Mouse (Mus musculus): ENCODE data around the gene Ptpn1. TPM values are rescaled to one million over a fixed set of nuclear protein-coding genes. Genes with fewer than 3 reads are reported as not detected.

The Ptpn1 gene
- polyA plus RNA-seq, 1 experiment from 2014 or later, result 56.7 TPM

GRCm38 (mm10) chr2:167951301-167952211 lies 19.7 kb downstream of the Ptpn1 start:
- Histone ChIP-seq H3K27ac (ENCODE audit: low read length) (no peak overlapping the region), H3K9me3 (ENCODE audit: low read length) (no peaks in the 10 kb centered on the region), H3K4me1 (ENCODE audit: insufficient read depth, low read length) (peaks cover 26% of the 10 kb centered on the region), H3K36me3 (ENCODE audit: insufficient read depth, low read length) (no peaks in the 10 kb centered on the region), H3K4me2 (replicated peaks; ENCODE audit: low read depth, low read length) (no peak overlapping the region), H3K27me3 (ENCODE audit: insufficient read depth, low read length) (no peaks in the 10 kb centered on the region), H3K4me3 (ENCODE audit: low read length) (no peak overlapping the region), H3K9ac (replicated peaks; ENCODE audit: low read length) (no peak overlapping the region)
- 84% methylated on average over 13 of the region's 13 CpGs for WGBS
- no peak for ATAC-seq (ENCODE audit: low FRiP score, low TSS enrichment)

GRCm38 (mm10) chr2:167953819-167954218 lies 22.0 kb downstream of the Ptpn1 start:
- no peak for ATAC-seq (ENCODE audit: low FRiP score, low TSS enrichment)
- Histone ChIP-seq H3K4me3 (ENCODE audit: low read length) (no peak overlapping the region), H3K4me1 (ENCODE audit: insufficient read depth, low read length) (peaks cover 18% of the 10 kb centered on the region), H3K4me2 (replicated peaks; ENCODE audit: low read depth, low read length) (no peak overlapping the region), H3K9ac (replicated peaks; ENCODE audit: low read length) (no peak overlapping the region), H3K36me3 (ENCODE audit: insufficient read depth, low read length) (no peaks in the 10 kb centered on the region), H3K9me3 (ENCODE audit: low read length) (no peaks in the 10 kb centered on the region), H3K27me3 (ENCODE audit: insufficient read depth, low read length) (no peaks in the 10 kb centered on the region), H3K27ac (ENCODE audit: low read length) (no peak overlapping the region)
- WGBS, result 80% methylated on average over 10 of the region's 10 CpGs

- H3K9ac ChIP-seq (replicated peaks; ENCODE audit: low read length), result no peak overlapping the region
- H3K4me3 ChIP-seq (ENCODE audit: low read length), result no peak overlapping the region
- WGBS, result 63% methylated on average over 7 of the region's 7 CpGs
- no peaks in the 10 kb centered on the region for H3K9me3 ChIP-seq (ENCODE audit: low read length)
- no peak overlapping the region for H3K27ac ChIP-seq (ENCODE audit: low read length)
- H3K4me2 ChIP-seq (replicated peaks; ENCODE audit: low read depth, low read length), result no peak overlapping the region
- H3K27me3 ChIP-seq (ENCODE audit: insufficient read depth, low read length), result no peaks in the 10 kb centered on the region
- peaks cover 21% of the 10 kb centered on the region for H3K4me1 ChIP-seq (ENCODE audit: insufficient read depth, low read length)
- no peak for ATAC-seq (ENCODE audit: low FRiP score, low TSS enrichment)
- no peaks in the 10 kb centered on the region for H3K36me3 ChIP-seq (ENCODE audit: insufficient read depth, low read length)
Measured at GRCm38 (mm10) chr2:167954928-167955327, 23.1 kb downstream of the Ptpn1 start.

- Histone ChIP-seq H3K4me1 (ENCODE audit: insufficient read depth, low read length) (peaks cover 23% of the 10 kb centered on the region), H3K9ac (replicated peaks; ENCODE audit: low read length) (no peak overlapping the region), H3K27me3 (ENCODE audit: insufficient read depth, low read length) (no peaks in the 10 kb centered on the region), H3K4me2 (replicated peaks; ENCODE audit: low read depth, low read length) (no peak overlapping the region), H3K36me3 (ENCODE audit: insufficient read depth, low read length) (no peaks in the 10 kb centered on the region), H3K4me3 (ENCODE audit: low read length) (no peak overlapping the region), H3K27ac (ENCODE audit: low read length) (no peak overlapping the region), H3K9me3 (ENCODE audit: low read length) (no peaks in the 10 kb centered on the region)
- 100% methylated on average over 1 of the region's 1 CpGs for WGBS
- ATAC-seq (ENCODE audit: low FRiP score, low TSS enrichment), result no peak; the same call in 1 of the 2 replicates
Measured at GRCm38 (mm10) chr2:167957539-167957938, 25.7 kb downstream of the Ptpn1 start.

GRCm38 (mm10) chr2:167958082-167958788 lies 26.4 kb downstream of the Ptpn1 start:
- H3K4me2 ChIP-seq (replicated peaks; ENCODE audit: low read depth, low read length), result no peak overlapping the region; the same call in 1 of the 2 replicates
- H3K27ac ChIP-seq (ENCODE audit: low read length), result no peak overlapping the region
- H3K36me3 ChIP-seq (ENCODE audit: insufficient read depth, low read length), result no peaks in the 10 kb centered on the region
- no peak overlapping the region for H3K9ac ChIP-seq (replicated peaks; ENCODE audit: low read length)
- no peaks in the 10 kb centered on the region for H3K9me3 ChIP-seq (ENCODE audit: low read length)
- H3K4me3 ChIP-seq (ENCODE audit: low read length), result no peak overlapping the region
- peaks cover 23% of the 10 kb centered on the region for H3K4me1 ChIP-seq (ENCODE audit: insufficient read depth, low read length)
- 50% methylated on average over 5 of the region's 5 CpGs for WGBS
- no peaks in the 10 kb centered on the region for H3K27me3 ChIP-seq (ENCODE audit: insufficient read depth, low read length)
- no peak for ATAC-seq (ENCODE audit: low FRiP score, low TSS enrichment)

GRCm38 (mm10) chr2:167958843-167959242 lies 27.0 kb downstream of the Ptpn1 start:
- ATAC-seq (ENCODE audit: low FRiP score, low TSS enrichment), result no peak
- H3K36me3 ChIP-seq (ENCODE audit: insufficient read depth, low read length), result 0 out of 2 replicates have a peak, but pooled peaks cover under 1% of the 10 kb centered on the region
- WGBS, result 44% methylated on average over 4 of the region's 4 CpGs
- no peak overlapping the region for H3K4me3 ChIP-seq (ENCODE audit: low read length)
- H3K4me1 ChIP-seq (ENCODE audit: insufficient read depth, low read length), result peaks cover 23% of the 10 kb centered on the region
- no peaks in the 10 kb centered on the region for H3K9me3 ChIP-seq (ENCODE audit: low read length)
- no peaks in the 10 kb centered on the region for H3K27me3 ChIP-seq (ENCODE audit: insufficient read depth, low read length)
- no peak overlapping the region for H3K27ac ChIP-seq (ENCODE audit: low read length)
- H3K9ac ChIP-seq (replicated peaks; ENCODE audit: low read length), result no peak overlapping the region
- H3K4me2 ChIP-seq (replicated peaks; ENCODE audit: low read depth, low read length), result no peak overlapping the region; the same call in 1 of the 2 replicates

- Histone ChIP-seq H3K4me1 (ENCODE audit: insufficient read depth, low read length) (peaks cover 23% of the 10 kb centered on the region), H3K4me3 (ENCODE audit: low read length) (no peak overlapping the region), H3K4me2 (replicated peaks; ENCODE audit: low read depth, low read length) (no peak overlapping the region), H3K36me3 (ENCODE audit: insufficient read depth, low read length) (peaks cover 6% of the 10 kb centered on the region; the same call in 1 of the 2 replicates), H3K27ac (ENCODE audit: low read length) (peak overlapping the region; percentile 5; the same call in 1 of the 2 replicates), H3K9ac (replicated peaks; ENCODE audit: low read length) (no peak overlapping the region), H3K27me3 (ENCODE audit: insufficient read depth, low read length) (no peaks in the 10 kb centered on the region), H3K9me3 (ENCODE audit: low read length) (no peaks in the 10 kb centered on the region)
- WGBS, result 66% methylated on average over 4 of the region's 4 CpGs
- ATAC-seq (ENCODE audit: low FRiP score, low TSS enrichment), result no peak
Measured at GRCm38 (mm10) chr2:167959384-167959911, 27.6 kb downstream of the Ptpn1 start.

- H3K27ac ChIP-seq (ENCODE audit: low read length), result no peak overlapping the region
- H3K36me3 ChIP-seq (ENCODE audit: insufficient read depth, low read length), result peaks cover 10% of the 10 kb centered on the region
- peaks cover 23% of the 10 kb centered on the region for H3K4me1 ChIP-seq (ENCODE audit: insufficient read depth, low read length)
- no peak overlapping the region for H3K4me3 ChIP-seq (ENCODE audit: low read length)
- WGBS, result 43% methylated on average over 7 of the region's 7 CpGs
- H3K4me2 ChIP-seq (replicated peaks; ENCODE audit: low read depth, low read length), result no peak overlapping the region
- no peaks in the 10 kb centered on the region for H3K27me3 ChIP-seq (ENCODE audit: insufficient read depth, low read length)
- no peak for ATAC-seq (ENCODE audit: low FRiP score, low TSS enrichment)
- H3K9ac ChIP-seq (replicated peaks; ENCODE audit: low read length), result no peak overlapping the region
- no peaks in the 10 kb centered on the region for H3K9me3 ChIP-seq (ENCODE audit: low read length)
Measured at GRCm38 (mm10) chr2:167959996-167960395, 28.1 kb downstream of the Ptpn1 start.

GRCm38 (mm10) chr2:167960584-167960983 lies 28.7 kb downstream of the Ptpn1 start:
- H3K27me3 ChIP-seq (ENCODE audit: insufficient read depth, low read length), result no peaks in the 10 kb centered on the region
- H3K36me3 ChIP-seq (ENCODE audit: insufficient read depth, low read length), result peaks cover 15% of the 10 kb centered on the region
- no peak overlapping the region for H3K27ac ChIP-seq (ENCODE audit: low read length)
- no peak overlapping the region for H3K4me3 ChIP-seq (ENCODE audit: low read length)
- no peaks in the 10 kb centered on the region for H3K9me3 ChIP-seq (ENCODE audit: low read length)
- H3K4me2 ChIP-seq (replicated peaks; ENCODE audit: low read depth, low read length), result no peak overlapping the region
- WGBS, result 88% methylated on average over 8 of the region's 8 CpGs
- H3K9ac ChIP-seq (replicated peaks; ENCODE audit: low read length), result no peak overlapping the region
- ATAC-seq (ENCODE audit: low FRiP score, low TSS enrichment), result no peak
- H3K4me1 ChIP-seq (ENCODE audit: insufficient read depth, low read length), result peaks cover 23% of the 10 kb centered on the region

Measured in kidney, embryonic 16.5 days (tissue).